Mouse (Mus musculus): ENCODE measurements around the gene Acap1. TPM values are rescaled to one million over a fixed set of nuclear protein-coding genes. Genes with fewer than 3 reads are reported as not detected.
A peak's percentile ranks its signal among the peaks of the same experiment; 100 is the strongest.
"Not testable (repeated sequence)": the region's sequence is repeated elsewhere in the genome, so short reads cannot be mapped to it uniquely, and the experiment has no call there.

Acap1 gene
- total and polyA plus RNA-seq, 3 experiments = 39.6 to 70.9 (median 58.2) TPM

DNA sequence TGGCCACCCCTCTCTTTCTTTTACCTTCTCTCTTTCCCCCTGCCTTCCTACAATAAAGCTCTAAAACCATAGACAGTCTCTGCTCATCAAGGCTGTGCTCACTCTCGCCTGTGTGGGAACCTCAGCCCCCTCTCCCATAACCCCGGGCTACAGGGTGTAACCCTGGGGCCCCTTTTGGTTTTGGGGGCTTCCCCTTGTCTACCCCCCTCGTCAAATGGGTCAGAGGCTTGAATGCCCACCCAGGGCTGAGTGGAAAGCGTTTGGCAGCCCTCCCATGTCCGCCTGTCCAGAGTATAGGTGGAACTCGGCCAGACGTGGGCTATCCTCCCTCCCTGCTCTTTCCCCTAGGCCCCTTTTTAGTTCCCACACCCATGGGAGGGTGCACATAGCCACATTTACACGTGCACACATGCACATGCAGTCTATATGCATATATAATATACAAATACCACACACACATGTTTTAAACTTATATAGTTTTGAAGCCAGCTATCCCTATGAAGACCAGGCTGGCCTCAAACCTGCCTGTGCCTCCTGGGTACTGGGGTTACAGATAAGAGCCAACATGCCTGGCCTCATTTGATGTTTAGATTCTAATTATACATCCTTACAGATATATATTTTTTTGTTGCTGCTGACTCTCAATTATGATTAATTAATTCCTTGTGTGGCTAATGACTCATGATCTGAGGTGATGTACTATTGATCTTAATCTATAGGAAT lies 31.0 kb downstream of the Acap1 start:
- Histone ChIP-seq H3K79me2 (replicated peaks; ENCODE audit: control insufficient read depth, extremely low read depth, insufficient read depth, poor library complexity, severe bottlenecking) (no peaks in the 10 kb centered on the region), H3K36me3 (replicated peaks in 1 of 2; ENCODE audit: control insufficient read depth in 1 of 2, insufficient read depth in 1 of 2, low read length in 1 of 2) (no peaks in the 10 kb centered on the region), H3K9me3 (replicated peaks; ENCODE audit: low read length) (no peaks in the 10 kb centered on the region), H3K4me3 (replicated peaks in 1 of 3; ENCODE audit: low read depth in 2 of 3, low read length in 2 of 3, poor library complexity in 1 of 3) (no peak overlapping the region), H3K27ac (ENCODE audit: insufficient read depth, low read depth) (no peak overlapping the region), H3K4me2 (ENCODE audit: insufficient read depth, low read depth, poor library complexity, severe bottlenecking) (no peak overlapping the region), H3K27me3 (replicated peaks) (peaks cover 25% of the 10 kb centered on the region), H3K9ac (ENCODE audit: insufficient read depth, low read depth) (no peak overlapping the region), H3K4me1 (ENCODE audit: control insufficient read depth in 1 of 2, insufficient read depth in 2 of 2) (no peaks in the 10 kb centered on the region)
- DNase-seq (ENCODE audit: extremely low read depth) = no peak
- TF ChIP-seq BHLHE40 (IDR thresholded peaks at IDR 0.05; ENCODE audit: low read depth, low read length) (0 out of 2 replicates have a peak, but pooled peaks have one; percentile 26), KAT2A (IDR thresholded peaks at IDR 0.05; ENCODE audit: insufficient replicate concordance, low read length) (no peak)
- dilution Hi-C loops (cut with MboI; ENCODE audit: extremely low pct_ligation_motif_present, extremely low pct_unique_long_range_greater_than_20kb, low sequenced_read_pairs) (no loop called here), in situ Hi-C loops (cut with MboI; ENCODE audit: low pct_ligation_motif_present, low pct_unique_long_range_greater_than_20kb, low sequenced_read_pairs) (no loop called here)

DNA sequence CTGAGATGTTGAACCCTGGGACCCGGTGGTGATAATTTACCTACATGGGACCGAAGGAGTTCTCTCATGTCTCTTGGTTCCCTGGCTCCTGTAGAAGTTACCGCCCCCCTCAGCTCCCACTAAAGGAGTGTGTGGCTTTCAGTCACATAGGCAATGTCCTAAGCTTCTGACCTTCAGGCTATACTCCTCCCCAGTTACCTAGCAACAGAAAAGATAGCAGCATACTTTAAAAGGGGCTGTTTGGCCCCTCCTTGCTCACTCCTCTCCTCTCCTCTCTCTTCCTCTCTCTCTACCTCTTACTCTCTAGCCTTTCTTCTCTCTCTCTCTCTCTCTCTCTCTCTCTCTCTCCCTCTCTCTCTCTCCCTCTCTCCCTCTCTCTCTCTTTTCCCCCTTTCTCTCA lies 31.6 kb downstream of the Acap1 start:
- H3K4me1 ChIP-seq (ENCODE audit: control insufficient read depth in 1 of 2, insufficient read depth in 2 of 2); H3K4me2 ChIP-seq (ENCODE audit: insufficient read depth, low read depth, poor library complexity, severe bottlenecking); in situ Hi-C loops (cut with MboI; ENCODE audit: low pct_ligation_motif_present, low pct_unique_long_range_greater_than_20kb, low sequenced_read_pairs); DNase-seq (ENCODE audit: extremely low read depth); H3K4me3 ChIP-seq (replicated peaks in 1 of 3; ENCODE audit: low read depth in 2 of 3, low read length in 2 of 3, poor library complexity in 1 of 3); H3K36me3 ChIP-seq (replicated peaks in 1 of 2; ENCODE audit: control insufficient read depth in 1 of 2, insufficient read depth in 1 of 2, low read length in 1 of 2); H3K27ac ChIP-seq (ENCODE audit: insufficient read depth, low read depth); H3K9me3 ChIP-seq (replicated peaks; ENCODE audit: low read length); dilution Hi-C loops (cut with MboI; ENCODE audit: extremely low pct_ligation_motif_present, extremely low pct_unique_long_range_greater_than_20kb, low sequenced_read_pairs); H3K79me2 ChIP-seq (replicated peaks; ENCODE audit: control insufficient read depth, extremely low read depth, insufficient read depth, poor library complexity, severe bottlenecking); H3K9ac ChIP-seq (ENCODE audit: insufficient read depth, low read depth): not testable (repeated sequence)
- peaks cover 22% of the 10 kb centered on the region for H3K27me3 ChIP-seq (replicated peaks)

DNA sequence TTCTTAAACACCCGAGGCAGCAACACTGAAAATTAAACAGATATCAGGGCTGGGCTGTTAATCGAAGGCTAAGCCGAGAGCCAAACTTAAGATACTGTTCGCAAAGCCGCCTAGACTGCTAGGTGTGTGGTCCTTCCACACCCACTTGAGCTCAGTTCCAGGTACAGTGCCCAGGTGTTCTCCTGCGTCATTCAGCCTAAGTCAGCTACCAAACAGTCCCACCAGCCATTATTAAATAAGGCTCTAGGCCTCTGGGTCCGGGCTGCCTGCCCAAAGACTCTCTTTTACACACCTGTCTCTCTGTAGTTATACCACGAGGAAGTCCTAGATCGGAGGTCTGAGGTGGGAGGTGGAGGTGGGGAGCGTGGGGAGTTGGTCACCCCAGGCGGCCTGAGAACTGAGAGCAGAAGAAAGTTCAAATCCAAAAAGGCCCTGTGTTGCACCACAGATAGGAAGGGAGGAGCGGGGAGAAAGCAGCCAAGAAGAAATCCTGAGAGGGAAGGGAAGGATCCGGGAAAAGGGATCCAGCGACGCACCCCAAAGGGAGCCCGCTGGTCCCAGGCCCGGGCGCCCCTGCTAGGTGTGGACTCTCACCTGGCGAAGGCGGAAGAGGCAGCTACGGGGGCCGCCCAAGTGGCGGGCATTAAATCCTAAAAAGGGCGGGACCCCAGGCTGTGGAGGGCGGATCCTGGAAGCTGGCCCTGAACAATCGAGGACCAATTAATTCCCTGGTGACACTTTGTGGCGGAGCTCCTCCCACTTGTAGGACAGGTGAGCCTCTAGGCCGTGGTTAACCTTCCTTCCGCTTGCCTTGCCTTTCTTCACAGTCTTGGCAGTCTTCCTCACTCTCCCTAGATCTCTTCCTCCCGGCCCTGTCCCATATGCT lies 37.0 kb downstream of the Acap1 start, which contains the start of gene Tnk1:
Gene Tnk1, minus strand, starts transcription at position 618 of the 886 bp plus-strand sequence.
- Histone ChIP-seq H3K36me3 (replicated peaks in 1 of 2; ENCODE audit: control insufficient read depth in 1 of 2, insufficient read depth in 1 of 2, low read length in 1 of 2) (no peaks in the 10 kb centered on the region), H3K79me2 (replicated peaks; ENCODE audit: control insufficient read depth, extremely low read depth, insufficient read depth, poor library complexity, severe bottlenecking) (no peaks in the 10 kb centered on the region), H3K9me3 (replicated peaks; ENCODE audit: low read length) (no peaks in the 10 kb centered on the region), H3K27ac (ENCODE audit: insufficient read depth, low read depth) (no peak within 1 kb of the TSS), H3K9ac (ENCODE audit: insufficient read depth, low read depth) (no peak within 1 kb of the TSS), H3K4me2 (ENCODE audit: insufficient read depth, low read depth, poor library complexity, severe bottlenecking) (no peak within 1 kb of the TSS), H3K4me1 (ENCODE audit: control insufficient read depth in 1 of 2, insufficient read depth in 2 of 2) (peaks cover 6 to 16% of the 10 kb centered on the region in 2 experiments), H3K4me3 (replicated peaks in 1 of 3; ENCODE audit: low read depth in 2 of 3, low read length in 2 of 3, poor library complexity in 1 of 3) (no peak within 1 kb of the TSS), H3K27me3 (replicated peaks) (peaks cover 5% of the 10 kb centered on the region)
- dilution Hi-C loops (cut with MboI; ENCODE audit: extremely low pct_ligation_motif_present, extremely low pct_unique_long_range_greater_than_20kb, low sequenced_read_pairs) (no loop called here), in situ Hi-C loops (cut with MboI; ENCODE audit: low pct_ligation_motif_present, low pct_unique_long_range_greater_than_20kb, low sequenced_read_pairs) (no loop called here)
- TF ChIP-seq USF1 (IDR thresholded peaks at IDR 0.05; ENCODE audit: low read depth, low read length) = no peak
- no peak for TF ChIP-seq ZMIZ1 (IDR thresholded peaks at IDR 0.05; ENCODE audit: low read depth, low read length)
- TF ChIP-seq ELF1 (IDR thresholded peaks at IDR 0.05; ENCODE audit: low read depth, low read length) = no peak
- no peak for TF ChIP-seq RAD21 (IDR thresholded peaks at IDR 0.05; ENCODE audit: low read depth, low read length)
- TF ChIP-seq POLR2A (IDR thresholded peaks at IDR 0.05; ENCODE audit: low read depth, low read length) = no peak
- TF ChIP-seq RCOR1 (conservative IDR thresholded peaks at IDR 0.05; ENCODE audit: low read depth, low read length) = no peak
- TF ChIP-seq CHD1 (IDR thresholded peaks at IDR 0.05; ENCODE audit: low read depth, low read length) = no peak
- no peak for DNase-seq (ENCODE audit: extremely low read depth)

Measured in CH12.LX (cell line).